Mouse (Mus musculus) kidney, adult 2 months (tissue): ENCODE results near the gene Gli3. TPM values are rescaled to one million over a fixed set of nuclear protein-coding genes. Genes with fewer than 3 reads are reported as not detected.

ENCODE experiments used
- DNase-seq: peaks from one replicate; pipeline ENCODE4 v3.0.0; 2021
- H3K27ac ChIP-seq: fragments of 200-500 bp; 2 replicates; pipeline ENCODE4 v1.5.1; 2012; ENCODE audit warnings: low read depth, low read length, control low read depth, inconsistent platforms; ENCODE audit not compliant: insufficient read depth
- H3K27me3 ChIP-seq: fragments of 200-500 bp; replicated peaks from 2 replicates; pipeline ENCODE4 v1.6.1; 2012; ENCODE audit warnings: mild to moderate bottlenecking, moderate library complexity, low read length, inconsistent platforms; ENCODE audit not compliant: control insufficient read depth, insufficient read depth
- H3K36me3 ChIP-seq: fragments of 200-500 bp; 2 replicates; pipeline ENCODE4 v1.6.1; 2012; ENCODE audit warnings: mild to moderate bottlenecking, moderate library complexity, low read length, inconsistent platforms; ENCODE audit not compliant: control insufficient read depth, insufficient read depth
- H3K4me1 ChIP-seq: fragments of 200-500 bp; 2 replicates; pipeline ENCODE4 v1.6.1; 2011; ENCODE audit warnings: low read length; ENCODE audit not compliant: control insufficient read depth, insufficient read depth
- H3K4me3 ChIP-seq: fragments of 200-500 bp; 2 replicates; pipeline ENCODE4 v1.5.1; 2011; ENCODE audit warnings: mild to moderate bottlenecking, low read depth, low read length, control low read depth; ENCODE audit not compliant: insufficient read depth
- CTCF ChIP-seq: fragments of 200-500 bp; conservative IDR thresholded peaks from 2 replicates; pipeline ENCODE4 v1.5.1; 2011; ENCODE audit warnings: low read depth, mild to moderate bottlenecking, control low read depth, low read length, moderate library complexity, mixed read lengths; ENCODE audit not compliant: insufficient read depth, insufficient read length
- POLR2A ChIP-seq: fragments of 200-500 bp; IDR thresholded peaks from one replicate; pipeline ENCODE4 v1.6.1; 2011; ENCODE audit warnings: low read depth, low read length, control low read depth
- WGBS: fragments of 180-500 bp; shearing (Covaris S2); methylation state at CpG from one replicate; pipeline ENCODE4 v1.1.7; 2018; 5-methylcytosine and 5-hydroxymethylcytosine counted together
- polyA plus RNA-seq: library from polyadenylated mRNA; depleted of rRNA; stranded (reverse); fragments of >200 nt; gene quantifications from 2 replicates; pipeline ENCODE4 v1.2.3, GENCODE M21; 2012

Gli3 gene
- polyA plus RNA-seq, 1 experiment: 0.99 TPM

DNA sequence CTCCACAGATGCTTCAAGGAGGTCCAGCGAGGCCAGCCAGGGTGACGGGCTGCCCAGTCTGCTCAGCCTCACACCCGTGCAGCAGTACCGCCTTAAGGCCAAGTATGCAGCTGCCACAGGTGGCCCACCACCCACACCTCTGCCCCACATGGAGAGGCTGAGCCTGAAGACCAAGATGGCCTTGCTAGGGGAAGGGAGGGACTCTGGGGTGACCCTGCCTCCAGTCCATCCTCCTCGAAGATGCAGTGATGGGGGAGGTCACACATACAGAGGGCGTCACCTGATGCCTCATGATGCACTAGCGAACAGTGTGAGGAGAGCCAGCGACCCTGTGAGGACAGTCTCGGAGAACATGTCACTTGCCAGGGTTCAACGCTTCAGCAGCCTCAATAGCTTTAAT, 261.7 kb downstream of the Gli3 start:
- Histone ChIP-seq H3K27ac (no peak overlapping the region), H3K36me3 (no peaks in the 10 kb centered on the region), H3K4me1 (no peaks in the 10 kb centered on the region), H3K27me3 (no peaks in the 10 kb centered on the region), H3K4me3 (no peak overlapping the region)
- TF ChIP-seq POLR2A (no peak), CTCF (no peak)
- 85% methylated on average over 10 of the region's 10 CpGs for WGBS
- no peak for DNase-seq

DNA sequence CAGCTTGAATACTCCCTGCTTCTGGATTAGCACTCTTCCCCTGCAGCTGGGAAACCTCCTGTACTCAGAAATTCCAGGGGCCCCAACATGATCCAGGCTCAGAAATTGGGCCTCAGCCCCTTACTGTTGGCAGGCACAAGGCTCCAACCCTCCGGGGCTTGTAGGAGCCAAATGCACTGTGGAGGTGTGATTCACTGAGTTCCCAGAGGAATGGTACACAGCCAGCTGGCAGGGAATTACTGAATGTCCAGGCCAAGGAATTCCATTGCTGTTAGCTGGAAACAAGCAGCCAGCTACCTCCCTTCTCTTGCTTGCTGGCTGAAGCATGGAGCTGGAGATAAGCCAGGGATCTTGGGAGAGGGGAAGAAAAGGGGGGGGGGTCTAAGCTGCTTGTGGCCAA, 278.7 kb downstream of the Gli3 start:
- TF ChIP-seq CTCF: no peak
- no peak for TF ChIP-seq POLR2A
- 11% methylated on average over 1 of the region's 1 CpGs for WGBS
- Histone ChIP-seq H3K4me3 (no peak overlapping the region), H3K4me1 (no peaks in the 10 kb centered on the region; the same call in 1 of the 2 replicates), H3K36me3 (no peaks in the 10 kb centered on the region), H3K27ac (no peak overlapping the region), H3K27me3 (no peaks in the 10 kb centered on the region)
- DNase-seq: peak; percentile 82

DNA sequence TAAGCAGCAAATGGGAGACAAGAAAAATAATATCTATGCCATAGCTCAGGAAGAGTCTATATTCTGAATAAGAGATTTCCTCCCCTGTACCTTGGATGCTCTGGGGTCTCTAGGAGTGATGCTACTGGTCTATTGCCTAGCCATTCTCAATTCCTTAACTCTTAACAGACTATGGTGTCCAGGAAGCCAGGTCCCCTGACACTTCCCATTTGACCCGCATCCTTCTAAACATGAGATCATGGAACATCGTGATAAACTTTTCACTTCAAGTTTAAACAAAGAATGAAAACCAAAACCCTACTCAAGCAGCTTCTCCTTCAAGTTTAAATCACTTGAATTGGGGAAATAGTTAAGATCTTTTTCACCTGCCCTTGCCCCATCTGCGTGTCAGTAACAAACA, 279.3 kb downstream of the Gli3 start:
- TF ChIP-seq CTCF: no peak
- TF ChIP-seq POLR2A: no peak
- Histone ChIP-seq H3K27me3 (no peaks in the 10 kb centered on the region), H3K4me3 (no peak overlapping the region), H3K36me3 (no peaks in the 10 kb centered on the region), H3K4me1 (no peaks in the 10 kb centered on the region; the same call in 1 of the 2 replicates), H3K27ac (no peak overlapping the region)
- no peak for DNase-seq
- WGBS: 78% methylated on average over 3 of the region's 3 CpGs

DNA sequence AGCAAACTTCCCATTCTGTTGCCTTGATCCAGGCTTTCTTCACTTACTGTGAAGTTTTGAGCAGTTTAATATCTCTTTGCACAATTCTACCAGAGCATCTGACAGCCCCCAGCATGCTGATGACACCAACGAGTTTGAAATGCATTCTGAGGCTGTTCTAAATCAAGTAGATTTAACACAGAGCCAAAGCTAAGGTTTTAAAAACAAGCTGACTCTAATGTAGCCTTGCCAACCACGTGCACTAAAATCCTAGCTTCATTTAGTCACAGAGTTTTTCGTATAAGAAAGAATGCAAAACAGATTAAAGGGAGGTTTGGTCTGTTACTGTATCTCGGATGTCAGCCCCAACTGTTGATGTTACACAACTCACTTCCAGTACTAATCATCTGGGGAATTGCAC, 279.7 kb downstream of the Gli3 start:
- 42% methylated on average over 4 of the region's 4 CpGs for WGBS
- H3K36me3 ChIP-seq: no peaks in the 10 kb centered on the region
- no peak for DNase-seq
- no peak overlapping the region for H3K27ac ChIP-seq
- no peaks in the 10 kb centered on the region for H3K27me3 ChIP-seq
- TF ChIP-seq CTCF (no peak), POLR2A (no peak)
- no peak overlapping the region for H3K4me3 ChIP-seq
- H3K4me1 ChIP-seq: no peaks in the 10 kb centered on the region; the same call in 1 of the 2 replicates

DNA sequence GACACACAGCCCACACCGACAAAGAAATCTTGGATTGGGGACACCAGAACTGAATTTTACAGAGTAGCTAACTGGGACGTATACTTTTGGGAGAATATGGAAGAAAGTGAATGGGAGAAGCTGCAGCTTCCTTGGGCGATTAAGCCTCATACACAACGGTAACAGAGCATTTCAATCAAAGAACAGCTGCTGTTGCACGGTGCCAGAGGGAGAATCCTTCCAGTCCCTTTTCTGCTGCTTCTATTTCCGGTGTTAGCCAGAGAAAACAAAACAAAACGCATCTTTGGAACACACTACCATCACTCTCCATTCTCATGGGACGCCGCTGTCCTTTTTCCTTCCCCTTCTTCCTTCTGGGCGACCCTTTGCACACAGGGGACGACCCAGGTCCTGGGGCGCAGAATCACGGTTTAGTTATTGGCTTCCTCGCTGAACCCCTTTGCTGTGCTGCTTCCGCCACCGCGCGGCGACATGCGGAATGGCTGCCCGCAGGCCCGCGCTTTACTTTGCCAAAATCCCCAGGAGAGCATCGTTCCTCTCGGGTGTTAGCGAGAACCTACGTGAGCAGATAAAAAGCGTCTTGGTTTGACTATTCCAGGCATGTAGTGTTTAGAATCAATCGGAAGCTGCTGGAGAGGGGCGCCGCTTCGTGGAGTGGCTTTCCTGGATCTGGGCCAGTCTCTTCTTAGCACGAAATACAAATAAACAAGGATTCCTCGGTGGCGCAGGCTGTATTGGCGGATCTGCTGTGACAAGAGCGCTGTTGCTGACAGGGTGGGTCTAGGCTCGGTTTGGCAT, 296.0 kb downstream of the Gli3 start:
- H3K27ac ChIP-seq: no peak overlapping the region
- DNase-seq: peak; percentile 70
- TF ChIP-seq POLR2A (no peak), CTCF (peak; percentile 87)
- H3K4me1 ChIP-seq: no peaks in the 10 kb centered on the region
- H3K27me3 ChIP-seq: no peaks in the 10 kb centered on the region
- no peak overlapping the region for H3K4me3 ChIP-seq
- no peaks in the 10 kb centered on the region for H3K36me3 ChIP-seq
- WGBS: 4% methylated on average over 38 of the region's 38 CpGs

DNA sequence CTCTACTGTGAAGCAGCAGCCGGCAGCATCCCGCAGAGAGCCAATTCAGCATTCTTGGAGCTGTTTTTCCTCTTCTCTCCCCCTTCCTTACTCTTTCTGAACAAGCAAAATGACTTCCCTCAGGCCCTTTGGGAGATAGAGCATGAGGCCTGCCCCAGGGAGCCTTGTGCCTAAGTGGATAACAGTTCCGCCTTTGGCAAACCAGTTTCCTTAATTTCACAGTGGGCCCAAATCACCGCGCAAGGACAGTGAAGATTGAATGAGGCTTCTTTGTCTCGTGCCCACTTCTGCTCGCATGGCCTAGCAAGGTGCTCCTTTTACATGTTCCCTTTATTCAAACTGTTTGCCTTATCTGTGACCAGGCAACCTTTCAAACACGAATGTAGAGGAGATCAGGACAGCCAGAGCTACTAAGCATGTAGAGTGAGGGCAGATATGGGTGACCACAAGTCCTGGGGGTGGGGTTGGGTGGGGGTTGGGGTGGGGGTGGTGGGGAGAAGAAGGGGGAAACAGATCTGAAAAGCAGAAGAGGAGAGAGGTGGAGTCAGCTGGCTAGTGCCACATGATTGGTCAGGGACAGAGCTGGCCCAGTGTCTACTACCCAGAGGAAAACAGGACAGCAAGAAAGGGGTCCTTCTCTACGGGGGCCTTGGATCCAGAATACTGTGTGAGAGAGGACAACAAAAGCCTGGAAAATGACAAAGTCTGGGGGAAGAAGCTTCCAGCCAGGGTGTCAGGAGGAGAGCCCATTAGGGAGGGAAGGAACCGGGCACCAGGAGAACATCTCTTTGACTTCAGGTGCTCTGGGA, 296.8 kb downstream of the Gli3 start:
- Histone ChIP-seq H3K4me3 (no peak overlapping the region), H3K4me1 (no peaks in the 10 kb centered on the region), H3K36me3 (no peaks in the 10 kb centered on the region), H3K27ac (no peak overlapping the region), H3K27me3 (no peaks in the 10 kb centered on the region)
- no peak for TF ChIP-seq CTCF
- no peak for TF ChIP-seq POLR2A
- WGBS: 52% methylated on average over 10 of the region's 10 CpGs
- no peak for DNase-seq

DNA sequence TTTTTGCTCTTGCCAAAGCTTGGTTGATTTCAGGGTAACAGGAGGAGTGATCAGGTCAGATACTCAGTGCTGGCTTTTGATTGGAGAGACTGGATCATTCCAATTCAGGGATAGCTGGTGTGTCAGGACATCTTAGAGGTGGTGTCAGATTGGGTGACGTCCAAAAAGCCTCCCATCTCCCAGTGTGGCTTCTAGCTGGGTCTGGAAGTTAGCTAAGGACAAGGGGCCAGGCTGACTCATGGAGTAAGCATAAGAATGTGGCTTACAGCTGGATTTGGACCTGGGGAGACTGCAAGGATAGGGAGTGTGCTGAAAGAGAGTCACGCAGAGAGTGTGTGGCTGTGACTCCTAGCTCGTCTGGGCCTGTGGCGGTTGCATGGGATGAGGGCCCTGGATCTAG, 299.3 kb downstream of the Gli3 start:
- WGBS: 90% methylated on average over 4 of the region's 4 CpGs
- no peak overlapping the region for H3K4me3 ChIP-seq
- H3K27me3 ChIP-seq: no peaks in the 10 kb centered on the region
- no peak for TF ChIP-seq POLR2A
- TF ChIP-seq CTCF: no peak
- no peaks in the 10 kb centered on the region for H3K36me3 ChIP-seq
- no peaks in the 10 kb centered on the region for H3K4me1 ChIP-seq
- H3K27ac ChIP-seq: no peak overlapping the region
- no peak for DNase-seq
